Mouse (Mus musculus) urinary bladder, postnatal 14 days (tissue): ENCODE results near the gene Abcf2.

ENCODE experiments used
- DNase-seq: peaks from one replicate; pipeline ENCODE4 v3.0.0; 2021; ENCODE audit warnings: low spot score

Abcf2 gene

GRCm38 (mm10) chr5:24577183-24577929 is at the start of gene Abcf2:
Gene Abcf2 (minus strand): TSS chr5:24577467.
- DNase-seq: peak; percentile 100

GRCm38 (mm10) chr5:24624822-24625120 is 47.5 kb upstream of the Abcf2 start:
- DNase-seq: no peak

GRCm38 (mm10) chr5:24623986-24624821 is 46.9 kb upstream of the Abcf2 start, which contains the start of gene Smarcd3:
Gene Smarcd3 (minus strand): TSS chr5:24624411.
- DNase-seq: peak; percentile 45

- no peak for DNase-seq
These were observed 46.0 kb upstream of the Abcf2 start for GRCm38 (mm10) chr5:24623041-24623985.

GRCm38 (mm10) chr5:24622386-24623040 is 45.2 kb upstream of the Abcf2 start:
- no peak for DNase-seq

- DNase-seq: no peak
These were observed 43.4 kb upstream of the Abcf2 start for GRCm38 (mm10) chr5:24620626-24621025.

- peak; percentile 25 for DNase-seq
These were observed 42.8 kb upstream of the Abcf2 start for GRCm38 (mm10) chr5:24620116-24620515.

- no peak for DNase-seq
These were observed 41.7 kb upstream of the Abcf2 start for GRCm38 (mm10) chr5:24618921-24619320.

GRCm38 (mm10) chr5:24615097-24615496 is 37.8 kb upstream of the Abcf2 start:
- DNase-seq: no peak

GRCm38 (mm10) chr5:24612302-24612649 is 35.0 kb upstream of the Abcf2 start:
- no peak for DNase-seq

GRCm38 (mm10) chr5:24611366-24612301 is 34.4 kb upstream of the Abcf2 start:
- DNase-seq: peak; percentile 40

GRCm38 (mm10) chr5:24609388-24609787 is 32.1 kb upstream of the Abcf2 start:
- DNase-seq: no peak

- no peak for DNase-seq
These were observed 28.9 kb upstream of the Abcf2 start for GRCm38 (mm10) chr5:24605980-24606665.

- DNase-seq: no peak
These were observed 28.2 kb upstream of the Abcf2 start for GRCm38 (mm10) chr5:24605321-24605979.

- peak; percentile 90 for DNase-seq
These were observed 27.4 kb upstream of the Abcf2 start for GRCm38 (mm10) chr5:24604656-24605100.

- DNase-seq: no peak
These were observed 26.9 kb upstream of the Abcf2 start for GRCm38 (mm10) chr5:24604080-24604655.

- no peak for DNase-seq
These were observed 26.3 kb upstream of the Abcf2 start for GRCm38 (mm10) chr5:24603431-24604010.

- DNase-seq: peak; percentile 92
These were observed 25.6 kb upstream of the Abcf2 start for GRCm38 (mm10) chr5:24602751-24603343.
